Mouse (Mus musculus) E14TG2a.4 (cell line): ENCODE data around the gene Lpp.
A peak's percentile ranks its signal among the peaks of the same experiment; 100 is the strongest.

ENCODE experiments used
- CTCF ChIP-seq: conservative IDR thresholded peaks from 2 replicates; pipeline ENCODE4 v1.5.1; 2014; ENCODE audit warnings: low read length
- NANOG ChIP-seq: IDR thresholded peaks from 2 replicates; pipeline ENCODE4 v1.6.1; 2014; ENCODE audit warnings: borderline replicate concordance, low read length, mixed read lengths
- POU5F1 ChIP-seq: IDR thresholded peaks from 2 replicates; pipeline ENCODE4 v1.6.1; 2014; ENCODE audit warnings: low read length, borderline replicate concordance

DNA sequence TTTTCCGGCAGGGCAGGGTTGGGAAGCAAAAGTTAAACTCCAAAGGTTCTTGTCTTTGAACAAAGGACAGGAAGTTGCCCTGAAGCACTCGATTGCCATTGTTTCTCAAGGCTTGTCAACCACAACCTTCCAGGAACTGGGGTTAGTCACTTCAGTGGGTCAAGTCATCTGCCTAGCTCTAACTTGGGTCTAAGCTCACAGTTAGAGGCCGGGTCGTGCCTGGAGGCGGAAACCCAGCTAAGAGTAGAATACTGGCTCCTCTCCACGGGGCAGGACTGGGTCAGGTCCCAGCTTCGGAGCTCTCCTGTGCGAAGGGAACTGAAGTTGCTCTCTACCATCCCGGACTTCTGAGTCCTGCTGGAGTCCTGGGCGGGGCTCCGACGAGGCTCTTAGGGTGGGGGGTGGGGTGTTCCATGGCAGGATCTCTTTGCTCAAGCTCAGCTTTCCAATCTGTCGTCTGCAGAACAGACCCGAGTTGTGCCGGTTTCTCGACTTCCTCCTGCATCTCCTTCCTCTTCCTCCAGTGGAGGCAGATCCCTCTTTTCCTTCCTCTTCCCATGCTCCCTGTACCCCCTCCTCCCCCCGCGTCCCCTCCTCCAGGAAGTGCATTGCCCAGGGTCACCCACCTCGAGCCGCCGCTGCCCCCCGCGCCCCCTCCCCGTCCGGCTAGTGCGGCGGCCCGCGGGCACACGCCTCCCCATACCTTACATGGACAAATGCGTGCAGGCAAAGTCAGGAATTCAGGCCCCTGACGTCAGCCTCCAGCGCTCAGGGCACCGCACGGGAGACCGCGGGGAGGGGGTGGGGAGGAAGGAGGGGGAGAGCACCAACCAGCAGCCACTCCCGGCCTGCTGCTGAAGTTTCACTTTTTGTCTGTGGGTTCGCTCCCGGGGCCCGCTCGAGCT is at the start of gene Lpp:
- no peak for TF ChIP-seq CTCF
- peak; percentile 77 for TF ChIP-seq NANOG
- no peak for TF ChIP-seq POU5F1
